Mouse (Mus musculus): Measurements from ENCODE around the gene Tmem39a. TPM values are rescaled to one million over a fixed set of nuclear protein-coding genes. Genes with fewer than 3 reads are reported as not detected.

Tmem39a gene
- polyA plus RNA-seq, 1 experiment = 38.3 TPM

GRCm38 (mm10) chr16:38598986-38599680, 40.6 kb downstream of the Tmem39a start:
- DNase-seq (ENCODE audit: low read depth in 1 of 2, low spot score in 2 of 2) = no peak
- Histone ChIP-seq H3K4me3 (ENCODE audit: extremely low read depth, insufficient read depth, insufficient read length) (no peak overlapping the region), H3K36me3 (ENCODE audit: control insufficient read depth, insufficient read depth, low read length) (no peaks in the 10 kb centered on the region), H3K4me1 (ENCODE audit: control insufficient read depth, insufficient read depth, insufficient read length) (no peaks in the 10 kb centered on the region), H3K27ac (ENCODE audit: insufficient read depth, low read length) (no peak overlapping the region), H3K27me3 (ENCODE audit: control insufficient read depth, insufficient read depth, low read length) (no peaks in the 10 kb centered on the region)
- 88% methylated on average over 11 of the region's 11 CpGs for WGBS
- no peak for TF ChIP-seq POLR2A (IDR thresholded peaks at IDR 0.05; ENCODE audit: low read depth, low read length)
- no peak for TF ChIP-seq CTCF (IDR thresholded peaks at IDR 0.05; ENCODE audit: extremely low read depth, insufficient read depth, insufficient read length, insufficient replicate concordance)

GRCm38 (mm10) chr16:38602989-38603804, 44.7 kb downstream of the Tmem39a start:
- no peak for TF ChIP-seq CTCF (IDR thresholded peaks at IDR 0.05; ENCODE audit: extremely low read depth, insufficient read depth, insufficient read length, insufficient replicate concordance)
- TF ChIP-seq POLR2A (IDR thresholded peaks at IDR 0.05; ENCODE audit: low read depth, low read length) = no peak
- Histone ChIP-seq H3K27ac (ENCODE audit: insufficient read depth, low read length) (no peak overlapping the region), H3K36me3 (ENCODE audit: control insufficient read depth, insufficient read depth, low read length) (no peaks in the 10 kb centered on the region), H3K4me3 (ENCODE audit: extremely low read depth, insufficient read depth, insufficient read length) (no peak overlapping the region), H3K4me1 (ENCODE audit: control insufficient read depth, insufficient read depth, insufficient read length) (no peaks in the 10 kb centered on the region), H3K27me3 (ENCODE audit: control insufficient read depth, insufficient read depth, low read length) (no peaks in the 10 kb centered on the region)
- no peak for DNase-seq (ENCODE audit: low read depth in 1 of 2, low spot score in 2 of 2)
- 85% methylated on average over 11 of the region's 11 CpGs for WGBS

GRCm38 (mm10) chr16:38606509-38606908, 48.0 kb downstream of the Tmem39a start:
- Histone ChIP-seq H3K4me3 (ENCODE audit: extremely low read depth, insufficient read depth, insufficient read length) (no peak overlapping the region), H3K36me3 (ENCODE audit: control insufficient read depth, insufficient read depth, low read length) (peaks cover 5% of the 10 kb centered on the region), H3K27me3 (ENCODE audit: control insufficient read depth, insufficient read depth, low read length) (no peaks in the 10 kb centered on the region), H3K4me1 (ENCODE audit: control insufficient read depth, insufficient read depth, insufficient read length) (no peaks in the 10 kb centered on the region), H3K27ac (ENCODE audit: insufficient read depth, low read length) (no peak overlapping the region)
- WGBS = 81% methylated on average over 7 of the region's 7 CpGs
- no peak for TF ChIP-seq POLR2A (IDR thresholded peaks at IDR 0.05; ENCODE audit: low read depth, low read length)
- TF ChIP-seq CTCF (IDR thresholded peaks at IDR 0.05; ENCODE audit: extremely low read depth, insufficient read depth, insufficient read length, insufficient replicate concordance) = no peak
- DNase-seq (ENCODE audit: low read depth in 1 of 2, low spot score in 2 of 2) = no peak

GRCm38 (mm10) chr16:38608687-38609086, 50.2 kb downstream of the Tmem39a start:
- no peak for DNase-seq (ENCODE audit: low read depth in 1 of 2, low spot score in 2 of 2)
- H3K4me3 ChIP-seq (ENCODE audit: extremely low read depth, insufficient read depth, insufficient read length) = no peak overlapping the region
- H3K36me3 ChIP-seq (ENCODE audit: control insufficient read depth, insufficient read depth, low read length) = peaks cover 5% of the 10 kb centered on the region
- H3K27ac ChIP-seq (ENCODE audit: insufficient read depth, low read length) = no peak overlapping the region
- no peaks in the 10 kb centered on the region for H3K4me1 ChIP-seq (ENCODE audit: control insufficient read depth, insufficient read depth, insufficient read length)
- 92% methylated on average over 12 of the region's 12 CpGs for WGBS
- H3K27me3 ChIP-seq (ENCODE audit: control insufficient read depth, insufficient read depth, low read length) = no peaks in the 10 kb centered on the region
- TF ChIP-seq POLR2A (IDR thresholded peaks at IDR 0.05; ENCODE audit: low read depth, low read length) = no peak

GRCm38 (mm10) chr16:38609092-38609491, 50.6 kb downstream of the Tmem39a start:
- Histone ChIP-seq H3K27me3 (ENCODE audit: control insufficient read depth, insufficient read depth, low read length) (no peaks in the 10 kb centered on the region), H3K36me3 (ENCODE audit: control insufficient read depth, insufficient read depth, low read length) (peaks cover 5% of the 10 kb centered on the region), H3K4me1 (ENCODE audit: control insufficient read depth, insufficient read depth, insufficient read length) (no peaks in the 10 kb centered on the region), H3K4me3 (ENCODE audit: extremely low read depth, insufficient read depth, insufficient read length) (no peak overlapping the region), H3K27ac (ENCODE audit: insufficient read depth, low read length) (no peak overlapping the region)
- DNase-seq (ENCODE audit: low read depth in 1 of 2, low spot score in 2 of 2) = no peak
- WGBS = 92% methylated on average over 18 of the region's 18 CpGs
- no peak for TF ChIP-seq POLR2A (IDR thresholded peaks at IDR 0.05; ENCODE audit: low read depth, low read length)
- TF ChIP-seq CTCF (IDR thresholded peaks at IDR 0.05; ENCODE audit: extremely low read depth, insufficient read depth, insufficient read length, insufficient replicate concordance) = no peak

GRCm38 (mm10) chr16:38612646-38613045, 54.1 kb downstream of the Tmem39a start:
- H3K27ac ChIP-seq (ENCODE audit: insufficient read depth, low read length) = no peak overlapping the region
- peaks cover 5% of the 10 kb centered on the region for H3K36me3 ChIP-seq (ENCODE audit: control insufficient read depth, insufficient read depth, low read length)
- no peak for DNase-seq (ENCODE audit: low read depth in 1 of 2, low spot score in 2 of 2)
- WGBS = 91% methylated on average over 5 of the region's 5 CpGs
- H3K27me3 ChIP-seq (ENCODE audit: control insufficient read depth, insufficient read depth, low read length) = no peaks in the 10 kb centered on the region
- H3K4me3 ChIP-seq (ENCODE audit: extremely low read depth, insufficient read depth, insufficient read length) = no peak overlapping the region
- H3K4me1 ChIP-seq (ENCODE audit: control insufficient read depth, insufficient read depth, insufficient read length) = no peaks in the 10 kb centered on the region
- TF ChIP-seq CTCF (IDR thresholded peaks at IDR 0.05; ENCODE audit: extremely low read depth, insufficient read depth, insufficient read length, insufficient replicate concordance) (no peak), POLR2A (IDR thresholded peaks at IDR 0.05; ENCODE audit: low read depth, low read length) (no peak)

- no peak for DNase-seq (ENCODE audit: low read depth in 1 of 2, low spot score in 2 of 2)
- Histone ChIP-seq H3K36me3 (ENCODE audit: control insufficient read depth, insufficient read depth, low read length) (peaks cover 5% of the 10 kb centered on the region), H3K27ac (ENCODE audit: insufficient read depth, low read length) (no peak overlapping the region), H3K27me3 (ENCODE audit: control insufficient read depth, insufficient read depth, low read length) (no peaks in the 10 kb centered on the region), H3K4me1 (ENCODE audit: control insufficient read depth, insufficient read depth, insufficient read length) (no peaks in the 10 kb centered on the region), H3K4me3 (ENCODE audit: extremely low read depth, insufficient read depth, insufficient read length) (no peak overlapping the region)
- no peak for TF ChIP-seq POLR2A (IDR thresholded peaks at IDR 0.05; ENCODE audit: low read depth, low read length)
- TF ChIP-seq CTCF (IDR thresholded peaks at IDR 0.05; ENCODE audit: extremely low read depth, insufficient read depth, insufficient read length, insufficient replicate concordance) = no peak
- WGBS = 96% methylated on average over 6 of the region's 6 CpGs
These were observed 55.1 kb downstream of the Tmem39a start for GRCm38 (mm10) chr16:38613646-38614045.
